Mouse (Mus musculus): Measurements from ENCODE around the gene Lamb1.

The Lamb1 gene

GRCm38 (mm10) chr12:31290951-31291350 lies 25.9 kb downstream of the Lamb1 start:
- DNase-seq, result no peak

- DNase-seq, result no peak
Observed at GRCm38 (mm10) chr12:31293361-31294142, 28.5 kb downstream of the Lamb1 start.

GRCm38 (mm10) chr12:31294526-31294925 lies 29.5 kb downstream of the Lamb1 start:
- DNase-seq, result no peak

- no peak for DNase-seq
Observed at GRCm38 (mm10) chr12:31294996-31295395, 30.0 kb downstream of the Lamb1 start.

- DNase-seq, result no peak
Observed at GRCm38 (mm10) chr12:31295505-31295904, 30.5 kb downstream of the Lamb1 start.

GRCm38 (mm10) chr12:31296097-31296496 lies 31.1 kb downstream of the Lamb1 start:
- no peak for DNase-seq

GRCm38 (mm10) chr12:31298122-31298521 lies 33.1 kb downstream of the Lamb1 start:
- no peak for DNase-seq

GRCm38 (mm10) chr12:31298530-31298929 lies 33.5 kb downstream of the Lamb1 start:
- no peak for DNase-seq

GRCm38 (mm10) chr12:31299126-31299525 lies 34.1 kb downstream of the Lamb1 start:
- no peak for DNase-seq

GRCm38 (mm10) chr12:31299676-31300197 lies 34.7 kb downstream of the Lamb1 start:
- no peak for DNase-seq

- DNase-seq, result no peak
Observed at GRCm38 (mm10) chr12:31300276-31300675, 35.2 kb downstream of the Lamb1 start.

GRCm38 (mm10) chr12:31302266-31302665 lies 37.2 kb downstream of the Lamb1 start:
- DNase-seq, result no peak

GRCm38 (mm10) chr12:31302766-31303511 lies 37.9 kb downstream of the Lamb1 start:
- peak in 1 of 2 experiments; percentile 32 for DNase-seq

GRCm38 (mm10) chr12:31306075-31306675 lies 41.1 kb downstream of the Lamb1 start:
- DNase-seq, result peak in 1 of 2 experiments; percentile 25

GRCm38 (mm10) chr12:31307011-31307410 lies 42.0 kb downstream of the Lamb1 start:
- DNase-seq, result peak; percentile 48 to 61

GRCm38 (mm10) chr12:31307756-31308155 lies 42.7 kb downstream of the Lamb1 start:
- no peak for DNase-seq

- DNase-seq, result no peak
Observed at GRCm38 (mm10) chr12:31310687-31311086, 45.7 kb downstream of the Lamb1 start.

- no peak for DNase-seq
Observed at GRCm38 (mm10) chr12:31311671-31312265, 46.7 kb downstream of the Lamb1 start.

GRCm38 (mm10) chr12:31312281-31312680 lies 47.2 kb downstream of the Lamb1 start:
- no peak for DNase-seq

GRCm38 (mm10) chr12:31313136-31313535 lies 48.1 kb downstream of the Lamb1 start:
- DNase-seq, result no peak

GRCm38 (mm10) chr12:31314310-31314709 lies 49.3 kb downstream of the Lamb1 start:
- DNase-seq, result no peak

- no peak for DNase-seq
Observed at GRCm38 (mm10) chr12:31315961-31316360, 50.9 kb downstream of the Lamb1 start.
